Mouse (Mus musculus) forebrain, embryonic 13.5 days (tissue): Measurements from ENCODE around the gene Cacna1a. TPM values are rescaled to one million over a fixed set of nuclear protein-coding genes. Genes with fewer than 3 reads are reported as not detected.

ENCODE experiments used
- ATAC-seq: fragments of 200-750 bp; cut with Nextera tagmentation; 2 replicates; pipeline ENCODE4 v1.8.0; 2017
- H3K27ac ChIP-seq: fragments of 300-500 bp; sonication (generic); 2 replicates; pipeline ENCODE4 v1.5.1; 2015; ENCODE audit warnings: inconsistent platforms, mild to moderate bottlenecking, moderate library complexity
- H3K27me3 ChIP-seq: fragments of 300-500 bp; sonication (generic); 2 replicates; pipeline ENCODE4 v1.6.1; 2015; ENCODE audit warnings: mild to moderate bottlenecking, inconsistent platforms
- H3K36me3 ChIP-seq: fragments of 300-500 bp; sonication (generic); 2 replicates; pipeline ENCODE4 v1.6.1; 2015; ENCODE audit warnings: mild to moderate bottlenecking, inconsistent platforms; ENCODE audit not compliant: poor library complexity, severe bottlenecking
- H3K4me1 ChIP-seq: fragments of 300-500 bp; sonication (generic); 2 replicates; pipeline ENCODE4 v1.6.1; 2015; ENCODE audit warnings: inconsistent platforms
- H3K4me2 ChIP-seq: fragments of 300-500 bp; sonication (generic); 2 replicates; pipeline ENCODE4 v1.6.1; 2015; ENCODE audit warnings: inconsistent platforms, mild to moderate bottlenecking, moderate library complexity
- H3K4me3 ChIP-seq: fragments of 300-500 bp; sonication (generic); 2 replicates; pipeline ENCODE4 v1.5.1; 2015; ENCODE audit warnings: mild to moderate bottlenecking, inconsistent platforms
- H3K9ac ChIP-seq: fragments of 300-500 bp; sonication (generic); 2 replicates; pipeline ENCODE4 v1.6.1; 2015; ENCODE audit warnings: mild to moderate bottlenecking, inconsistent platforms
- H3K9me3 ChIP-seq: fragments of 300-500 bp; sonication (generic); replicated peaks from 2 replicates; pipeline ENCODE4 v1.6.1; 2016; ENCODE audit warnings: inconsistent platforms
- WGBS: fragments of 180-500 bp; shearing (Covaris S2); methylation state at CpG from one replicate; pipeline ENCODE4 v1.1.7; 2015; 5-methylcytosine and 5-hydroxymethylcytosine counted together
- polyA plus RNA-seq: library from polyadenylated mRNA; unstranded; fragments of >200 nt; fragmentation: Nextera tagmentation; extraction: Ambion mirVana; gene quantifications from 2 replicates; pipeline ENCODE4 v1.2.1, GENCODE M21; 2015

Gene Cacna1a
- polyA plus RNA-seq, 1 experiment from 2014 or later = 9.7 TPM

DNA sequence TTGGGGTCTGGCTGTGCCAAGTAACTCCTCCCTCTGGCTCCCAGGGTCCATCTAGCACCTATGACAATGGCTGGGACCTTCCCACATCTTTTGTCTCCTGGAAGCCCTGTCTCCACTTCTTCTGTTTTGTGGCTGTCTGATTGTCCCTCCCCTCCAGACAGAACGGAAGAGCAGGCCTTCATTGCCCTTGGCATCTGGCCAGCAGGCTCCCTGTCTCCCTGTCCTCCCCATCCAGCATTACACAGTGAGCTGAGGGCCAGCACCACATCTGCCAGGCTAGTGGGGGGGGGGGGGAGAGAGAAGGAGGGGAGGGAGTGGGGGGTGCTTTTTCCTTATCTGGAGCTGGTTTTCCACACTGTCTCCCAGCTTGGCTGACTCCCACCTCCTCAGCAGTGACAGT is 53.8 kb downstream of the Cacna1a start:
- no peak overlapping the region for H3K27ac ChIP-seq
- H3K9me3 ChIP-seq = no peaks in the 10 kb centered on the region
- H3K4me3 ChIP-seq = no peak overlapping the region
- peaks cover 6% of the 10 kb centered on the region for H3K4me1 ChIP-seq
- ATAC-seq = no peak
- no peaks in the 10 kb centered on the region for H3K27me3 ChIP-seq
- no peak overlapping the region for H3K4me2 ChIP-seq
- 0 out of 2 replicates have a peak overlapping the region, but pooled peaks have one; percentile 13 for H3K9ac ChIP-seq
- peaks cover 5% of the 10 kb centered on the region; the same call in 1 of the 2 replicates for H3K36me3 ChIP-seq
- 6% methylated on average over 1 of the region's 1 CpGs for WGBS

DNA sequence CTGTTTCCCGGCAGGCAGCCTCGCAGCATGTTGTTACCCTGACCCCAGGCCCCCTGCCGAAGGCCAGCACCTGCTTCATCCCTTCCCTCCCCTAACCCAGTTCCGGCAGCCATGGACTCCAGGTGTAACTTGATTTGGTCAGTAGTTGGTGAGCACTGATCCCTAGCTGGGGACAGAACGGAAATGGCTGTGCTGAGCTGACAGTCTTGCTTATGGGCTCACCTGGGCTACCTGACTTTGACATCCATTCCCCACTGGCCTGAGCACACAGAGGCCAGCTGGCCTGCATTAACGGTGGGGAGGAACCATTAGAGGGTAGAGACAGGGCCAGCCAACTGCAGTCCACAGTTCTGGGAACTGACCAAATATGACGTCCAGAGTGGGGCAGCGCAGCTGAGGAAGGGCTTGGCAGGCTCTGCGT is 58.3 kb downstream of the Cacna1a start:
- Histone ChIP-seq H3K36me3 (peaks cover 5% of the 10 kb centered on the region; the same call in 1 of the 2 replicates), H3K4me3 (no peak overlapping the region), H3K4me2 (no peak overlapping the region), H3K4me1 (peaks cover 6% of the 10 kb centered on the region), H3K27me3 (no peaks in the 10 kb centered on the region), H3K9me3 (no peaks in the 10 kb centered on the region), H3K27ac (no peak overlapping the region), H3K9ac (no peak overlapping the region)
- ATAC-seq = no peak
- WGBS = 89% methylated on average over 9 of the region's 9 CpGs

DNA sequence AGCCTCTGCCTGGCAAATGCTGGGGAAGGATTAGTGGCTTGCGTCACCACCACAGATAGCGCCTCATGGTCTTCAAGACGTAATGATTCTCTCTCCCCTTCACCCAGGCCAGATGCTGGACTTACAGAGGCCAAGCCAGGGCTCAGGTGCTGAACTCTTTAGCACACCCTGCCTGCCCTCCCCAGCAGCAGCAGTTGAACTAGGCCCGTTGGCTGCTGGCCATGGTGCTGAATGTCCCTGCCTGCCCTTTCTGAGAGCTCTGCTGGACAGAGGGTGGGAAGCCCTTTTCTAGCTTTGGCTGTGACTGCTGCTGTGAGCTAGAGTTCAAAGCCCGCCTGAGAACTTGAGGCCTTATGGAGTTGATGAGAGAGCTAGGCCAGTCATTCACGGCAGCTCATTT is 66.3 kb downstream of the Cacna1a start:
- H3K27ac ChIP-seq = no peak overlapping the region
- H3K4me3 ChIP-seq = no peak overlapping the region
- 36% methylated on average over 6 of the region's 6 CpGs for WGBS
- H3K27me3 ChIP-seq = no peaks in the 10 kb centered on the region
- no peaks in the 10 kb centered on the region for H3K36me3 ChIP-seq
- no peak for ATAC-seq
- no peak overlapping the region for H3K9ac ChIP-seq
- H3K4me2 ChIP-seq = no peak overlapping the region
- no peaks in the 10 kb centered on the region for H3K9me3 ChIP-seq
- peaks cover 4% of the 10 kb centered on the region; the same call in 1 of the 2 replicates for H3K4me1 ChIP-seq

DNA sequence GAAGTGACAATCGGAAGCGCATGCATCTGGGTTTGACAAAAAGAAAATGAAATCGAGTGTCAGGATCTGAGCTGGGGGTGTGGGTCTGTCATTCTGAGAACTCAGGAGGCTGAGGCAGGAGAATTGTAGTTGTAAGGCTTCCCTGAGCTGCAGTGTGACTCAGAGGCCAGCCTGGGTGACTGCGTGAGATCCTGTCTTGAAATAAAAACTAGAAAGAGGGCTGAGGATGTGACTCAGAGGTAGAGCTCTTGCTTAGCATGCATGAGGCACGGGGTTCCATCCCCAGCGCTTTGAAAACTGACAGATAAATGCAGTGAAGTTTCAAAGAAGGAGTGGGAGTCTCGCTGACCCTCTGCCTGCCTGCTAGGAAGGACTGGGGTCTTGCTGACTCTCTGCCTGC is 70.6 kb downstream of the Cacna1a start:
- peak overlapping the region; percentile 45 for H3K27ac ChIP-seq
- 75% methylated on average over 7 of the region's 7 CpGs for WGBS
- peaks cover 27% of the 10 kb centered on the region for H3K36me3 ChIP-seq
- H3K9ac ChIP-seq = no peak overlapping the region
- peaks cover 4% of the 10 kb centered on the region; the same call in 1 of the 2 replicates for H3K4me1 ChIP-seq
- no peak for ATAC-seq
- peaks cover 14% of the 10 kb centered on the region for H3K9me3 ChIP-seq
- no peak overlapping the region for H3K4me3 ChIP-seq
- no peaks in the 10 kb centered on the region for H3K27me3 ChIP-seq
- H3K4me2 ChIP-seq = no peak overlapping the region

DNA sequence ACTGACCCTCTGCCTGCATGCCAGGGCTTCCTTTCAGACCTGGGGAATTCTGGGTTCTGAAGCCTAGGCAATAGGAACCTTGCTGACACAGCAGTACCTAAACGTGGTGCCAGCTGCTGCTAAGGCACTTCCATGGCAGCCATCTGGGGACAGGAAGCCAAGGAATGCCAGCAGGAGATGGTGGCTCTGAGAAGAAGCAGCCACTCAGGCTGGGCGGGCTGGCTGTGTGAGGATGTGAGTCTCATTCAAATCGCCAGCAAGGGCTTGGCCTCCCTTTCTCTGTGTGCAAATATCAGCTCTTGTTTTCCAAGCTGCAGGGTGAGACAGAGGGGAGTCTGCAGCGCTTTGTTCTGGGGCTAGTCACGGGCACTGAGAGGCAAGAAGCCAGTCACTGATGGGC is 71.0 kb downstream of the Cacna1a start:
- H3K4me3 ChIP-seq = no peak overlapping the region
- H3K9me3 ChIP-seq = peaks cover 14% of the 10 kb centered on the region
- ATAC-seq = no peak
- H3K36me3 ChIP-seq = peaks cover 32% of the 10 kb centered on the region
- H3K27me3 ChIP-seq = no peaks in the 10 kb centered on the region
- H3K9ac ChIP-seq = no peak overlapping the region
- H3K4me1 ChIP-seq = peaks cover 4% of the 10 kb centered on the region; the same call in 1 of the 2 replicates
- H3K4me2 ChIP-seq = no peak overlapping the region
- 21% methylated on average over 5 of the region's 5 CpGs for WGBS
- H3K27ac ChIP-seq = peak overlapping the region; percentile 45

DNA sequence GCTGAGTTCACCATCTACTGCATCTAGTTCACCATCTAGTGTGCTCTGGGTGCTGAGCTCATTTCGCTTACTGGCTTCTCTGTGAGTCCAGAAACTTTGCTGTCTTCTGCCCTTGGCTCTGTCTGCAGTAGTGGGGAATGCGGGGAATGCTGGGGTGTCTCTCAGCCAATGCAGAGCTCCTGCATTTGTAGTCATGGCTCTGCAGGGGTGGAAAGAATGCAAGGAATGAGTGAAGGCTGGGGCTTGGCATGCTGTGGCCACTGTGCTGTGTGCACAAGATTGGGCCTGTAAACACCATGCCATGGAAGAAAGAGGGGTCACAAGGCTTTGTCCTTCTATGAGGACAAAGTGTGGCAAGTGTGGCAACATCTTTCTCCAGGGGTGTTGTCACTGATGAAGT is 72.5 kb downstream of the Cacna1a start:
- no peak overlapping the region for H3K4me3 ChIP-seq
- no peaks in the 10 kb centered on the region for H3K27me3 ChIP-seq
- H3K36me3 ChIP-seq = peaks cover 32% of the 10 kb centered on the region
- H3K4me1 ChIP-seq = peaks cover 4% of the 10 kb centered on the region; the same call in 1 of the 2 replicates
- ATAC-seq = no peak
- H3K9me3 ChIP-seq = peaks cover 14% of the 10 kb centered on the region
- H3K27ac ChIP-seq = no peak overlapping the region
- 88% methylated on average over 2 of the region's 2 CpGs for WGBS
- no peak overlapping the region for H3K4me2 ChIP-seq
- no peak overlapping the region for H3K9ac ChIP-seq

DNA sequence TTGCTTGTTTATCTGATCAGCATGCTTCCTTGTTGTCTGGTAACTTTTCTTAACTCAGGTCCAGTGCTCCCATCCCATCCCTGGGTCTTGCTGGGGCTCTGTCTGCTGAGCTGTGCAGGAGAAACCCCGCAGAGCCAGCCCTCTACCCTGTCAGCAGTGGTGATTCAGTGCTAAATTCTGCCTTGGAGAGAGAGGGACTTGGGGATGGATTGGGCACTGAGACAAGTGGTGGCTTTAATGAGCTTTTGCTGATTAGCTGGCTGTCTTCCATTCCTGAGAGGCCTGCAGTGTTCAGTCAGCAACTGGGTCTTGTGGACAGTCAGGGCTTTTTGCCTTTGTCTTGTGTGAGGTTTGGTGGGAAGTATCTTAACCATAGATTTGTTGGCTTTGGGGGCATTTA is 78.7 kb downstream of the Cacna1a start:
- peaks cover 6% of the 10 kb centered on the region for H3K9me3 ChIP-seq
- H3K9ac ChIP-seq = no peak overlapping the region
- H3K4me2 ChIP-seq = no peak overlapping the region
- H3K27me3 ChIP-seq = no peaks in the 10 kb centered on the region
- H3K4me3 ChIP-seq = no peak overlapping the region
- 64% methylated on average over 1 of the region's 1 CpGs for WGBS
- no peak for ATAC-seq
- H3K4me1 ChIP-seq = no peaks in the 10 kb centered on the region
- H3K27ac ChIP-seq = no peak overlapping the region; the same call in 1 of the 2 replicates
- peaks cover 23% of the 10 kb centered on the region for H3K36me3 ChIP-seq

DNA sequence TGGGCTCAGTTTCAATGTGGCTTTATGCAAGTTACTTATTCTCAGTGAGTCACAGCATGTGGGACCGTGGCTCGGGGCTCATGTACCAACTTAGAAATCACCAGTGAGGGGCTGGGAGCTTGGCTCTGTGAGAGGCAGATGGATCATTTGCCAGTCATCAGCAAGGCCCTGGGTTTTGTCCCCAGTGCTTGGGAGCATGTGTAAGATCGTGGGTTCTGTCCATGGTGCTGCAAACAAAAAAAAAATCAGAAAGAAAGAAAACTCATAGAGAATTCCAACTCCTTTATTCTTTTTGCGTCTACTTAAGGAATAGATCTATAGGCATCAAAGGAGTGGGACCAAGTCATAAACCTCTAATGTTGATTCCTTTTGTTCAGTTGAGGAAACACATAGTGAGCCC is 80.8 kb downstream of the Cacna1a start:
- no peaks in the 10 kb centered on the region for H3K4me1 ChIP-seq
- H3K27me3 ChIP-seq = no peaks in the 10 kb centered on the region
- WGBS = 90% methylated on average over 4 of the region's 4 CpGs
- 0 out of 2 replicates have a peak, but pooled peaks cover 3% of the 10 kb centered on the region for H3K36me3 ChIP-seq
- no peak for ATAC-seq
- H3K27ac ChIP-seq = no peak overlapping the region
- no peak overlapping the region for H3K9ac ChIP-seq
- H3K4me2 ChIP-seq = no peak overlapping the region
- no peaks in the 10 kb centered on the region for H3K9me3 ChIP-seq
- H3K4me3 ChIP-seq = no peak overlapping the region

DNA sequence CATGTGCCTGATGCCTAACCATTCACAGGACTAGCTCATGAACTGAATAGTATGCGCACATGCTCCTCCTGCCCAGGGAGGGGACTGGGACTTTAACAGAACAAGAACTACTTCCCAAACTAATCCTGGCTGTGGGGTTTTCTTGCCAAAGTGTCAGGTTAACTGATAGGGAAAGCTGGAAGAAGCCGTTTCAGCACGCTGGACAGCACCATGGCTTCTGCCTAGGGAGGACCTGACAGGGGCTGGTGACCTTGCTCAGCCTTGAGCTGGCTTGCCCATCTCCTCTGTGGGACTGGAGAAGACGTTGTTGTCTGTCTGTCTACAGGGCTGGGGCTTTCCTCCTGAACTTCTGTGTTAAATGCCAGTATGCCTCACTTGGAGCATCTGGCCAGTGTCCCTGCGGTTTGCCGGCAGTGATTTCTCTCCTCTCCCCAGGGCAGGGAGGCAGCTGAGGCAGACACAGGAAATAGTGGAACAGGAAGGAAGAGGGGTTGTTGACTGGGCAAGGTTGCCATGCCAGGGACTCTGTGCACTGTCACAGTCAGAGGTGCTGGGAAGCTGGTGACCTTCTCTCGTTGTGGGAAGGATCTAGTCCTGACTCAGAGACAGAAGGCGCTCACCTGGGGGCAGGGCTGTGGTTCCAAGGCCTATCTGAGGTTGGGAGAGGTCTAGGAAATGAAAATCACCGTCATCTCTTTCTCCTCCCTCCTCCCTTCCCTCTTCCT is 83.2 kb downstream of the Cacna1a start:
- Histone ChIP-seq H3K9ac (no peak overlapping the region), H3K4me3 (no peak overlapping the region), H3K27me3 (no peaks in the 10 kb centered on the region), H3K27ac (no peak overlapping the region), H3K9me3 (no peaks in the 10 kb centered on the region), H3K36me3 (no peaks in the 10 kb centered on the region), H3K4me2 (no peak overlapping the region), H3K4me1 (no peaks in the 10 kb centered on the region)
- no peak for ATAC-seq
- WGBS = 63% methylated on average over 9 of the region's 9 CpGs

DNA sequence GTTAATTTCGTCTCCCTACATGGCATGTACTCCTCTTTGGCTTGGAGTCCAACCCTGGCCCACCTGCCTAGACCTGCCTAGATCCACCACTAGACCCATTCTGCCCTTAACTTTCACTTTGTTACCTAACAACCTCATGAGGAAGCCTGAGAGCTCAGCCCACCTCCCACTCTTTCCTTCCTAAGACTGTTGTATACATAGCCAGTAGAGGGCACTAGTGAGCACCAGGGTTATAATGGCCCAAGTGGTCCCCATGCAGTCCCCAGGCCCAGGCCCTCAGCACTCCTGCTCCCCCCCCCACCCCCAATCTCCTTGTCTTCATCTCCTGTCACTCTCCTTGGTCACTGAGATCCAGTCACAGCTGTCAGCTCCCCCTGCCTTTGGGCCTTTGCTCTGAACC is 86.2 kb downstream of the Cacna1a start:
- Histone ChIP-seq H3K9ac (no peak overlapping the region), H3K4me1 (no peaks in the 10 kb centered on the region), H3K27me3 (no peaks in the 10 kb centered on the region), H3K4me2 (no peak overlapping the region), H3K9me3 (no peaks in the 10 kb centered on the region), H3K36me3 (no peaks in the 10 kb centered on the region), H3K4me3 (no peak overlapping the region), H3K27ac (no peak overlapping the region)
- WGBS = 92% methylated on average over 1 of the region's 1 CpGs
- ATAC-seq = no peak

DNA sequence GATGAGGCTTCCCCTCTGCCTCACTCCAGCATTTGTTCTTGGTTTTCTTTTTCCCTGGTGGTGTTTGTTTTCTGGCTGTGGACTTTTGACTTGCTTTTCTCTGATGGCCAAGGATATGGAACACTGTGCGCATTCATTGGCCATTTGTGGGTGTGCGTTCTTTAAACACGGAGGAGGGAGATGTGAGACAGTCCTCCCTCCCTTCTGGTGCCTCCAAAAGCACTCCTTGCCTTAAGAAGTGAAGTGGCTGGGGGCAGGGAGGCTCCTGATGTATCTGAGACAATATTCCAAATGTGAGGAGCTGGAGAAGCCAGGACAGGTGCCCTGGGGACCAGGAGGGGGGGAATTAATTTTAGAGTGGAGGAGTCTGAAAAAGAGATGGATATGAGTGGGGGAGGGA is 89.1 kb downstream of the Cacna1a start:
- no peak overlapping the region for H3K4me3 ChIP-seq
- no peaks in the 10 kb centered on the region for H3K4me1 ChIP-seq
- no peak for ATAC-seq
- no peak overlapping the region for H3K9ac ChIP-seq
- no peaks in the 10 kb centered on the region for H3K27me3 ChIP-seq
- 89% methylated on average over 3 of the region's 3 CpGs for WGBS
- no peak overlapping the region for H3K4me2 ChIP-seq
- H3K36me3 ChIP-seq = no peaks in the 10 kb centered on the region
- H3K9me3 ChIP-seq = no peaks in the 10 kb centered on the region
- H3K27ac ChIP-seq = no peak overlapping the region

DNA sequence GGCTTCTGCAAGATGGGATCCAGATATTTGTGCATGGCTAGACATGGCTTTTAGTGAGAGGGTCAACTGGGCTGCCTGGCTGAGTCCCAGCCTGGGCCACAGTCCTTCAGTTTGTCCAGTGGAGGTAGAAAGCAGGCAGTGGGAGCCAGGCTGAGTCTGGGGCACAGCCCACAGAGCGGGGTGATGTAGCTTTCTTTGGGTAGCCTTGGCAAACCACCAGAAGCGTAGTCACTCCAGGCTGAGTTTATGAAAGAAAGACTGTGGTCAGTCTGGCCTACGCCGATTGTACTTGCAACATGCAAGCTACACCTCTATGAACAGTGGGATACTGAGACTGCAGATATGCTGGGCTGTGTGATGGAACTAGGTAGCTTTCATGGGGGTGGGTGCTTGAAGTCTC is 94.8 kb downstream of the Cacna1a start:
- no peak for ATAC-seq
- peaks cover 6% of the 10 kb centered on the region; the same call in 1 of the 2 replicates for H3K4me1 ChIP-seq
- H3K36me3 ChIP-seq = no peaks in the 10 kb centered on the region

DNA sequence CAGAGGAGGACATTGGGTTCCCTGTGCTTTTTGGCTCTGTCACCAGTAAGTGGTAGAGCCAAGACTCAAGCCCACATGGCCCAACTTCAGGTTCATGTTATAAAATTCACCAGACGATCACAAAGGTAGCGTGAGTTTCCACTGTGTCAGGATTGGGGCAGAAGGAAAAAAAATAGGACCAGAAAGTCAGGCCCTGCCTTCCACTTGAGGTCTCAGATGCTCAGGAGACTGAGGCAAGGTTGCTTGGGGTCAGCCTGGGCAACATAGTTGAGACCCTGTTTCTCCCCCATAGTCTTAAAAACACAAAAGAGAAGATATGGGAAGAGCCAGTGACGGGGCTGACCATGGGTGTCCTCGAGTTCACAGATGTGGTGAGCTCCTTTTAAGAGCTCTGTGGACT is 97.1 kb downstream of the Cacna1a start:
- H3K36me3 ChIP-seq = no peaks in the 10 kb centered on the region
- H3K4me2 ChIP-seq = no peak overlapping the region
- H3K4me1 ChIP-seq = peaks cover 6% of the 10 kb centered on the region; the same call in 1 of the 2 replicates
- H3K9me3 ChIP-seq = no peaks in the 10 kb centered on the region
- no peaks in the 10 kb centered on the region for H3K27me3 ChIP-seq
- ATAC-seq = no peak
- WGBS = 85% methylated on average over 4 of the region's 4 CpGs
- H3K27ac ChIP-seq = no peak overlapping the region
- H3K4me3 ChIP-seq = no peak overlapping the region
- no peak overlapping the region for H3K9ac ChIP-seq

More for the DNA sequence above, 94.8 kb downstream of the Cacna1a start:
- Histone ChIP-seq H3K27ac (no peak overlapping the region), H3K4me3 (no peak overlapping the region), H3K9me3 (no peaks in the 10 kb centered on the region), H3K9ac (no peak overlapping the region), H3K4me2 (no peak overlapping the region), H3K27me3 (no peaks in the 10 kb centered on the region)
- WGBS = 99% methylated on average over 4 of the region's 4 CpGs
